Mouse (Mus musculus) brain, embryonic 14.5 days (tissue): ENCODE results near the gene Aldh1a2.

Experiments
- CTCF ChIP-seq: fragments of 200-500 bp; IDR thresholded peaks from 2 replicates; pipeline ENCODE4 v1.5.1; 2012; ENCODE audit warnings: inconsistent platforms, mild to moderate bottlenecking, moderate library complexity, borderline replicate concordance; ENCODE audit not compliant: insufficient read depth, insufficient read length; ENCODE audit errors: extremely low read depth
- POLR2A ChIP-seq: fragments of 200-500 bp; IDR thresholded peaks from 2 replicates; pipeline ENCODE4 v1.6.1; 2012; ENCODE audit warnings: mild to moderate bottlenecking, inconsistent platforms, borderline replicate concordance; ENCODE audit not compliant: poor library complexity, insufficient read depth, insufficient read length, severe bottlenecking; ENCODE audit errors: extremely low read depth

DNA sequence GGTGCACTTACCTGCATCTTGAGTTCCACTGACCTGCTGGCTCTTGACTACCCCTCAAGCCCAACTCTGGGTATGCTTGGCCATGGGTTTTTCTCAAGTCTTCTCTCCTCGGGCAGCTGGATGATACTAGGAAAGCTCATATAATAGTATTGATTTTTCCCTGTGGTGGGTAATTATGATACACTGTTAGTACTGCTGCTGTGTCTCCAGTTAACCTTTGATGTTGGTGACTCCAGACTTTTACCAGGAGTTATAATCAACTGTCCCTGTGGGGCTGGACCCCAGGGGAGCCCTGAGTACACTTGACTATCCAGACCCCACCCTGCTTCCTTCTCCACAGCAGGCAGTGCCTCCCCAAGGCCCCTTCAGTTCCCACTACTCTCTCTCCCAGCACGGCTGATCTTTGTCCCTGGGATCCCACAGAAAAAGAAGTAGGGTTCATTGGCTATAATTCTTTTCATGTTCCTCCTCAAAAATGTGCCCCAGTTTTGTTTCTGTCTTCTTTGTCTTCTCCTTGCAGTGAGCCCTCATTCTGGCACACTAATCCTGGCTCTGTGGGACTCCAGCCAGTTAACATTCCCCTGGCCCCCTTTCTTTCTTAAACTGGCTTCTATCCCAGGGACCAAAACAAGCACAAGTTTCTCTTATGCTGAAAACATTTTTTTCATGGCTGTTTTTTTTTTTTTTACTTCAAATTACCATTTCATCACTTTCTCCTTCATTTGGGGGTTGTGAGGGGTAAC is 47.9 kb upstream of the Aldh1a2 start:
- TF ChIP-seq CTCF (no peak), POLR2A (no peak)
